Mouse (Mus musculus) spleen, adult 2 months (tissue): ENCODE measurements around the gene Ttc26. TPM values are rescaled to one million over a fixed set of nuclear protein-coding genes. Genes with fewer than 3 reads are reported as not detected.

ENCODE experiments used
- DNase-seq, 2 experiments: peaks; one replicate each; pipeline versions ENCODE4 v3.0.0 to v3.0.0-alpha.2; 2012 to 2021; ENCODE audit warnings: low spot score in 2 of 2, low read depth in 1 of 2
- H3K27ac ChIP-seq: fragments of 200-500 bp; 2 replicates; pipeline ENCODE4 v1.5.1; 2012; ENCODE audit warnings: low read length, inconsistent platforms; ENCODE audit not compliant: insufficient read depth
- H3K27me3 ChIP-seq: fragments of 200-500 bp; 2 replicates; pipeline ENCODE4 v1.6.1; 2012; ENCODE audit warnings: mild to moderate bottlenecking, moderate library complexity, low read length, inconsistent platforms; ENCODE audit not compliant: control insufficient read depth, insufficient read depth
- H3K36me3 ChIP-seq: fragments of 200-500 bp; 2 replicates; pipeline ENCODE4 v1.6.1; 2012; ENCODE audit warnings: mild to moderate bottlenecking, low read length, inconsistent platforms; ENCODE audit not compliant: control insufficient read depth, insufficient read depth
- H3K4me1 ChIP-seq: fragments of 200-500 bp; 2 replicates; pipeline ENCODE4 v1.6.1; 2011; ENCODE audit warnings: inconsistent platforms; ENCODE audit not compliant: control insufficient read depth, insufficient read depth, insufficient read length
- H3K4me3 ChIP-seq: fragments of 200-500 bp; 2 replicates; pipeline ENCODE4 v1.5.1; 2011; ENCODE audit warnings: mild to moderate bottlenecking, inconsistent platforms; ENCODE audit not compliant: insufficient read depth, insufficient read length; ENCODE audit errors: extremely low read depth
- CTCF ChIP-seq: fragments of 200-500 bp; IDR thresholded peaks from 2 replicates; pipeline ENCODE4 v1.5.1; 2011; ENCODE audit warnings: mild to moderate bottlenecking, inconsistent platforms; ENCODE audit not compliant: insufficient read depth, insufficient read length, insufficient replicate concordance; ENCODE audit errors: extremely low read depth
- POLR2A ChIP-seq: fragments of 200-500 bp; IDR thresholded peaks from 2 replicates; pipeline ENCODE4 v1.6.1; 2011; ENCODE audit warnings: low read depth, low read length, inconsistent platforms
- WGBS: fragments of 180-500 bp; shearing (Covaris S2); methylation state at CpG from one replicate; pipeline ENCODE4 v1.1.7; 2018; 5-methylcytosine and 5-hydroxymethylcytosine counted together
- polyA plus RNA-seq: library from polyadenylated mRNA; depleted of rRNA; stranded (reverse); fragments of >200 nt; gene quantifications from 2 replicates; pipeline ENCODE4 v1.2.3, GENCODE M21; 2012

The Ttc26 gene
- polyA plus RNA-seq, 1 experiment = 0.12 TPM

GRCm38 (mm10) chr6:38361065-38361464, 20.2 kb upstream of the Ttc26 start:
- peaks cover 8% of the 10 kb centered on the region; the same call in 1 of the 2 replicates for H3K4me1 ChIP-seq
- H3K4me3 ChIP-seq = no peak overlapping the region
- no peaks in the 10 kb centered on the region for H3K36me3 ChIP-seq
- peak overlapping the region; percentile 88; the same call in 1 of the 2 replicates for H3K27ac ChIP-seq
- no peak for DNase-seq
- H3K27me3 ChIP-seq = no peaks in the 10 kb centered on the region
- WGBS = 71% methylated on average over 4 of the region's 4 CpGs
- TF ChIP-seq CTCF = no peak
- TF ChIP-seq POLR2A = no peak

DNA sequence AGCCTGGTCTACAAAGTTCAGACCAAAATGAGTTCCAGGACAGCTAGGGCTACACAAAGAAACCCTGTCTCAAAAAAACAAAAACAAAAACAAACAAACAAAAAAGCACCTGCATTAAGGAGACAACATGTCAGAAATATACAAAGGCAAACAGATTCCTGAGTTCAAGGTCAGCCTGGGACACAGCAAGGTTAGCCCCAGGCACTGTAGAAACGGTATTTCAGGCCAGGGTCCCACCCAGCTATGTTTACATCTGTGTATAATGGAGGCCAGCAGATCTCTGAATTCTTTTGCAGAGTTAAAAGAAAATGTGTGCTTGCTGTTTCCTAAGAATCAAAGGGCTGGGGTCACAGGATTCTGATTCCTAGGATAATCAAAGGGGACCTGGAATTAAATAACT, 19.3 kb upstream of the Ttc26 start:
- no peak overlapping the region for H3K27ac ChIP-seq
- H3K4me1 ChIP-seq = peaks cover 8% of the 10 kb centered on the region; the same call in 1 of the 2 replicates
- no peaks in the 10 kb centered on the region for H3K36me3 ChIP-seq
- no peak for DNase-seq
- WGBS = 83% methylated on average over 1 of the region's 1 CpGs
- no peak for TF ChIP-seq CTCF
- no peak for TF ChIP-seq POLR2A
- no peak overlapping the region for H3K4me3 ChIP-seq
- H3K27me3 ChIP-seq = no peaks in the 10 kb centered on the region

- no peaks in the 10 kb centered on the region for H3K36me3 ChIP-seq
- no peak for DNase-seq
- TF ChIP-seq POLR2A (no peak), CTCF (no peak)
Measured at GRCm38 (mm10) chr6:38363370-38363769, 17.9 kb upstream of the Ttc26 start.

DNA sequence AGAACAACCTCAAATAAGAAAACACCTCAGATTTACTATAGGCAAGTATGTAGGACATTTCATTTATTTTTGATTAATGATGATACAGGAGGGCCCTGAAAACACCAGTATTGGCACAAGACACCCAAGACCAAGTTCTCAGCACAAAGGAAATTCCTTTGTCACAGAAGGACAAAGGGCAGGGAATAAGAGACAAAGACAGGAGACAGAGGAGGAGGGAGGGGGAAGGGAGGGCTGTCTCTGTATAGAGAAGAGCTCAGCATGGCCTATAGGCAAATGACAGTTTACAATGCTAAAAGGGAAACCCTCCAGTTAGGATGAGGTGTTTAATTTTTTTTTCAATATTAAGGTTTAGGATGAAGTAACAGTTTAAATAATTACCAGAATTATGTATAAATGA, 17.1 kb upstream of the Ttc26 start:
- no peak for DNase-seq
- H3K27me3 ChIP-seq = no peaks in the 10 kb centered on the region

More at GRCm38 (mm10) chr6:38363370-38363769, 17.9 kb upstream of the Ttc26 start:
- WGBS = 69% methylated on average over 4 of the region's 4 CpGs
- Histone ChIP-seq H3K27me3 (no peaks in the 10 kb centered on the region), H3K4me1 (peaks cover 8% of the 10 kb centered on the region; the same call in 1 of the 2 replicates), H3K27ac (no peak overlapping the region), H3K4me3 (no peak overlapping the region)

GRCm38 (mm10) chr6:38369945-38370344, 11.3 kb upstream of the Ttc26 start:
- Histone ChIP-seq H3K36me3 (no peaks in the 10 kb centered on the region), H3K4me3 (no peak overlapping the region), H3K27ac (no peak overlapping the region), H3K4me1 (no peaks in the 10 kb centered on the region), H3K27me3 (no peaks in the 10 kb centered on the region)
- no peak for DNase-seq
- WGBS = 87% methylated on average over 3 of the region's 3 CpGs
- no peak for TF ChIP-seq CTCF
- no peak for TF ChIP-seq POLR2A

More for the DNA sequence above, 17.1 kb upstream of the Ttc26 start:
- TF ChIP-seq CTCF = no peak
- no peak for TF ChIP-seq POLR2A
- H3K4me3 ChIP-seq = no peak overlapping the region
- H3K27ac ChIP-seq = no peak overlapping the region
- peaks cover 8% of the 10 kb centered on the region; the same call in 1 of the 2 replicates for H3K4me1 ChIP-seq
- no peaks in the 10 kb centered on the region for H3K36me3 ChIP-seq

- H3K27ac ChIP-seq = no peak overlapping the region
- no peaks in the 10 kb centered on the region for H3K27me3 ChIP-seq
- DNase-seq = no peak
- H3K4me1 ChIP-seq = no peaks in the 10 kb centered on the region
- no peak for TF ChIP-seq CTCF
- H3K36me3 ChIP-seq = no peaks in the 10 kb centered on the region
- H3K4me3 ChIP-seq = no peak overlapping the region
- 80% methylated on average over 1 of the region's 1 CpGs for WGBS
Measured at GRCm38 (mm10) chr6:38374271-38374670, 7.0 kb upstream of the Ttc26 start.

- Histone ChIP-seq H3K36me3 (no peaks in the 10 kb centered on the region), H3K27me3 (no peaks in the 10 kb centered on the region), H3K4me1 (no peaks in the 10 kb centered on the region), H3K27ac (no peak overlapping the region), H3K4me3 (peak overlapping the region; percentile 54)
- WGBS = 3% methylated on average over 4 of the region's 4 CpGs
- TF ChIP-seq POLR2A = no peak
- TF ChIP-seq CTCF = no peak
- DNase-seq = no peak
Measured at GRCm38 (mm10) chr6:38380764-38381128, 523 bp upstream of the Ttc26 start.
